ENCODE assay signal across 15 mouse cellular contexts in the genomic region with DNA sequence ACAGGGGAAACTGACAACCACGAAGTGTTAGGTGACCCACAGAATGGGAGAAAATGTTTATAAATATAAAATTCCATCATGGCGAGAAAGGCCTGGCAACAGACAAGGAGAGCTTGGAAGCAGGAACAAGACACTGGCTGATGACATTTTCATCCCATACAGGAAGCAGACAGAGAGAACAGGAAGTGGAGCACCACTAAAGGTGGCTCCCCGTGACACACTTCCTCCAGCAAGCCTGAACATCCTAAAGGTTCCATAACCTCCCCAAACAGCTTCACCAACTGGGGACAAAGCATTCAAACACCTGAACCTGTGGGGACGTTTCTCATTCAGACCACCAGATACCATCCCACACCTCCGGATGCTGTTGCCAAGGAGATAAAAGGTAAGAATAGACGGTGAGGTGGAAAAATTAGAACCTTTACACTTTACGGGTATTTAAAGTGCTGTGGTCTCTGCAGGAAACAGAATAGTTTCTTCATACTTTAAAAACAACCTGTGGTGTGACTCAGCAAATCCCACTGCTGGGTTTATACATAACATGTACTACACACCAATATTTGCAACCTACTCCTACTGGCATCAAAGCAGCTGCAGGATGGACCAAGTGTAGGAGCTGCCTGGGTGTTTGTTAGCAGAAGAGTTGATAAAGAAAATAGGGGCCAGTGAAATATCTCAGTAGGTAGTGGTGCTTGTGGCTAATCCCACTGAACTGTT.
"Had no signal": no experiment of that assay in that cellular context is flagged by ENCODE, and none has a peak within 500 bp of the region (broad histone marks: within the 10 kb centered on the region; RNA-seq: fewer than 3 reads in every experiment).

No protein-coding gene starts in this region.

- H3K4me3 ChIP-seq: left cerebral cortex, adult 2 months; limb, embryonic 12.5 days; midbrain, embryonic 15.5 days; neural tube, embryonic 12.5 days; stomach, embryonic 15.5 days had no signal

- H3K36me3 ChIP-seq: limb, embryonic 12.5 days; midbrain, embryonic 15.5 days; neural tube, embryonic 12.5 days; stomach, embryonic 15.5 days had no signal

- H3K9me3 ChIP-seq: limb, embryonic 12.5 days; midbrain, embryonic 15.5 days; neural tube, embryonic 12.5 days; stomach, embryonic 15.5 days had no signal

- H3K27ac ChIP-seq: left cerebral cortex, adult 2 months; limb, embryonic 12.5 days; liver, embryonic 14.5 days; midbrain, embryonic 15.5 days; neural tube, embryonic 12.5 days; stomach, embryonic 15.5 days had no signal

- H3K4me2 ChIP-seq: limb, embryonic 12.5 days; midbrain, embryonic 11.5 days; midbrain, embryonic 15.5 days; neural tube, embryonic 12.5 days; stomach, embryonic 15.5 days had no signal

- H3K27me3 ChIP-seq: limb, embryonic 12.5 days; midbrain, embryonic 15.5 days; neural tube, embryonic 12.5 days; stomach, embryonic 15.5 days had no signal

- DNase-seq: kidney, adult 18-20 months; kidney, postnatal 10 days; liver; lung, adult 18-20 months; retina, postnatal 1 day; right cerebral cortex, postnatal 4 days; spleen, adult 18-20 months; thymus, postnatal 36 days had no signal

- H3K9ac ChIP-seq: limb, embryonic 12.5 days; liver, embryonic 14.5 days; midbrain, embryonic 15.5 days; neural tube, embryonic 12.5 days; stomach, embryonic 15.5 days had no signal

- H3K4me1 ChIP-seq: neural tube, embryonic 12.5 days; stomach, embryonic 15.5 days had no signal
